Mouse (Mus musculus): ENCODE measurements at regions not wholly inside any gene's neighbourhood (a gene's known extent, or its start where the extent isn't known, plus 50 kb on each side); places are given as distances from the start of the nearest gene placed in this dataset.

- DNase-seq, result no peak
- intact Hi-C loops (cut with DNase I), result no loop called here
Measured at GRCm38 (mm10) chr4:153321085-153321484, 161.5 kb downstream of the Ajap1 start.

GRCm38 (mm10) chr4:153320602-153321001 is 162.0 kb downstream of the Ajap1 start:
- intact Hi-C loops (cut with DNase I), result no loop called here
- DNase-seq, result no peak

GRCm38 (mm10) chr4:153316964-153317724 is 165.5 kb downstream of the Ajap1 start:
- intact Hi-C loops (cut with DNase I), result no loop called here
- no peak for DNase-seq

- intact Hi-C loops (cut with DNase I), result no loop called here
- no peak for DNase-seq
Measured at GRCm38 (mm10) chr4:153316519-153316918, 166.1 kb downstream of the Ajap1 start.

- intact Hi-C loops (cut with DNase I), result no loop called here
Measured at GRCm38 (mm10) chr4:153313961-153314360, 168.7 kb downstream of the Ajap1 start.

GRCm38 (mm10) chr4:153311574-153311973 is 171.0 kb downstream of the Ajap1 start:
- DNase-seq, result no peak
- intact Hi-C loops (cut with DNase I), result no loop called here

More at GRCm38 (mm10) chr4:153313961-153314360, 168.7 kb downstream of the Ajap1 start:
- no peak for DNase-seq

GRCm38 (mm10) chr4:153310641-153311040 is 172.0 kb downstream of the Ajap1 start:
- intact Hi-C loops (cut with DNase I), result no loop called here
- DNase-seq, result no peak

- no peak for DNase-seq
- intact Hi-C loops (cut with DNase I), result no loop called here
Measured at GRCm38 (mm10) chr4:153303521-153303920, 179.1 kb downstream of the Ajap1 start.

GRCm38 (mm10) chr4:153302855-153303254 is 179.8 kb downstream of the Ajap1 start:
- DNase-seq, result no peak
- intact Hi-C loops (cut with DNase I), result no loop called here

GRCm38 (mm10) chr4:153298277-153298676 is 184.3 kb downstream of the Ajap1 start:
- DNase-seq, result no peak
- intact Hi-C loops (cut with DNase I), result no loop called here

GRCm38 (mm10) chr4:153294828-153295227 is 187.8 kb downstream of the Ajap1 start:
- intact Hi-C loops (cut with DNase I), result no loop called here
- no peak for DNase-seq

- intact Hi-C loops (cut with DNase I), result no loop called here
- no peak for DNase-seq
Measured at GRCm38 (mm10) chr4:153293137-153293536, 189.5 kb downstream of the Ajap1 start.

- intact Hi-C loops (cut with DNase I), result no loop called here
Measured at GRCm38 (mm10) chr4:153288362-153288761, 194.2 kb downstream of the Ajap1 start.

GRCm38 (mm10) chr4:153284209-153284608 is 198.4 kb downstream of the Ajap1 start:
- no peak for DNase-seq
- intact Hi-C loops (cut with DNase I), result no loop called here

More at GRCm38 (mm10) chr4:153288362-153288761, 194.2 kb downstream of the Ajap1 start:
- no peak for DNase-seq

GRCm38 (mm10) chr4:153276571-153276970 is 206.0 kb downstream of the Ajap1 start:
- intact Hi-C loops (cut with DNase I), result no loop called here
- no peak for DNase-seq

GRCm38 (mm10) chr4:153271376-153271775 is 211.2 kb downstream of the Ajap1 start:
- intact Hi-C loops (cut with DNase I), result no loop called here
- DNase-seq, result no peak

GRCm38 (mm10) chr4:153263216-153263805 is 219.3 kb downstream of the Ajap1 start:
- DNase-seq, result no peak
- intact Hi-C loops (cut with DNase I), result no loop called here

GRCm38 (mm10) chr4:153260941-153261557 is 221.6 kb downstream of the Ajap1 start:
- intact Hi-C loops (cut with DNase I), result no loop called here
- DNase-seq, result no peak

GRCm38 (mm10) chr4:153251943-153252342 is 230.7 kb downstream of the Ajap1 start:
- intact Hi-C loops (cut with DNase I), result no loop called here
- no peak for DNase-seq

GRCm38 (mm10) chr4:153251311-153251710 is 231.3 kb downstream of the Ajap1 start:
- intact Hi-C loops (cut with DNase I), result no loop called here
- DNase-seq, result no peak

GRCm38 (mm10) chr4:153236680-153237079 is 245.9 kb downstream of the Ajap1 start:
- intact Hi-C loops (cut with DNase I), result no loop called here
- no peak for DNase-seq

GRCm38 (mm10) chr4:153233762-153234161 is 248.8 kb downstream of the Ajap1 start:
- intact Hi-C loops (cut with DNase I), result no loop called here
- DNase-seq, result no peak

Data from gastrocnemius, postnatal 36 days (tissue).